Mouse (Mus musculus): ENCODE data around the gene S1pr5.
"Not testable (repeated sequence)": the region's sequence is repeated elsewhere in the genome, so short reads cannot be mapped to it uniquely, and the experiment has no call there.

Gene S1pr5

GRCm38 (mm10) chr9:21208626-21209025, 39.6 kb downstream of the S1pr5 start:
- DNase-seq (ENCODE audit: extremely low spot score, low read depth, low spot score) = no peak

GRCm38 (mm10) chr9:21206848-21207247, 41.4 kb downstream of the S1pr5 start:
- no peak for DNase-seq (ENCODE audit: extremely low spot score, low read depth, low spot score)

- no peak for DNase-seq (ENCODE audit: extremely low spot score, low read depth, low spot score)
Observed at GRCm38 (mm10) chr9:21204528-21205272, 43.5 kb downstream of the S1pr5 start.

DNA sequence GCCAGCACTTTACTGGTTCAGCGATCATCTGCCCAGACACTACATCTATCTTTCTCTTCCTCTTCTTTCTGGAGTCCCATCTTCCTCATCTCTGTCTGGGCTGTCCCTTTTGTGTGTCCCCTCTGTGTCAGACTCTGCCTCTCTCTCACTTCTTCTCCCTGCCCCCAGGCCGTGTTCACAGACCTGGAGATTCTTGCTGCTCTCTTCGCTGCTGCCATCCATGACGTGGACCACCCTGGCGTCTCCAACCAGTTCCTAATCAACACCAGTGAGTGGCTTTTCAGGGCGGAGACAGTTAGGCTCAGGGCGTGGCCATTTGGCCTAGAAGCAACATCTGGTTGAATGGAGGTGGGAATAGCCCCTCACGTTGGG, 44.1 kb downstream of the S1pr5 start:
- no peak for DNase-seq (ENCODE audit: extremely low spot score, low read depth, low spot score)

DNA sequence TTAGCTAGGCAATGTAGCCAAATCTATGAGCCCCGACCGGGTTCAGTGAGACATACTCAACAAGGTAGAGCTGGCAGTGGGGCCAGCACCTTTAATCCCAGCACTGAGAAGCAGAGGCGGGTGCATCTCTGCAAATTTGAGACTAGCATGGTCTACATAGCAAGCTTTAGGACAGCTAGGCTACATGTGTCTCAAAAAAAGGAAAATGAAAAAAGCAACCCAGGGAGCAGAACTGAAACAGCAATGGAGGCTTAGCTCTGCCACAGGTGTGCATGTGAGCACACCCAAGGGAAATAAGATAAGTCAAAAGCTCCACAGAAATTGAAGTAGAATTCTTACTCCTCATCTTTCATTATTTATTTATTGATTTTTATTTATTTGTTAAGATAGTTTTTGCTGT, 49.3 kb downstream of the S1pr5 start:
- no peak for DNase-seq (ENCODE audit: extremely low spot score, low read depth, low spot score)

- DNase-seq (ENCODE audit: extremely low spot score, low read depth, low spot score) = no peak
Observed at GRCm38 (mm10) chr9:21197981-21198380, 50.3 kb downstream of the S1pr5 start.

GRCm38 (mm10) chr9:21196521-21197433, 51.5 kb downstream of the S1pr5 start:
- DNase-seq (ENCODE audit: extremely low spot score, low read depth, low spot score) = no peak

GRCm38 (mm10) chr9:21195736-21196505, 52.3 kb downstream of the S1pr5 start:
- DNase-seq (ENCODE audit: extremely low spot score, low read depth, low spot score) = not testable (repeated sequence)

GRCm38 (mm10) chr9:21194787-21195493, 53.3 kb downstream of the S1pr5 start:
- DNase-seq (ENCODE audit: extremely low spot score, low read depth, low spot score) = no peak

DNA sequence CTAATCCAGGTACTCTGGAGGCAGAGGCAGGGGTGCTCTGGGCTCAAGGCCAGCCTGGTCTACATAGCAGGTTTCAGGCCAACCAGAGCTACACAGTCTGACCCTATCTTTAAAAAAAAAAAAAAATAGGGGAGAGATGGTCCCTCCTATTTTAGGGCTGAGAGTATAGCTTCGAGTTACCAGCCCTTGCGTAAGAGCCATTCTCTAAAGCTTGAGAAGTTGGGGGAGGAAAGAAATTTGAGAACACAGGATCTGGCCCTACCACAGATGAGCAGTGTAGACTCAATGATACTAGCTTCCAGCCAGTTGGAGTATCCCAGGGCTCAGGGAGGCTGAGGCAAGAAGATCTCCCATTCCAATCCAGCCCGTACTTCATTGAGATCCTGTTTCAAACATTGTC, 54.5 kb downstream of the S1pr5 start:
- no peak for DNase-seq (ENCODE audit: extremely low spot score, low read depth, low spot score)

All from hindlimb bud, embryonic 11.5 days (tissue).